Mouse (Mus musculus) left cerebral cortex, postnatal 4 days (tissue): Measurements from ENCODE around the gene Tceal7. TPM values are rescaled to one million over a fixed set of nuclear protein-coding genes. Genes with fewer than 3 reads are reported as not detected.
"Not testable (repeated sequence)": the region's sequence is repeated elsewhere in the genome, so short reads cannot be mapped to it uniquely, and the experiment has no call there.

Source experiments
- DNase-seq: peaks from one replicate; pipeline ENCODE4 v3.0.0-alpha.2; 2022
- intact Hi-C: fragments of 180-260 bp; cut with DNase I; formaldehyde crosslinking; loops from one replicate; pipeline ENCODE4 v1.15.1; 2025
- microRNA-seq: library from miRNA; unstranded; fragments of <30 nt; microRNA quantifications from one replicate; pipeline ENCODE4 v1.2.0, GENCODE M21; 2022
- total RNA-seq, 2 experiments: library from RNA; stranded (reverse); gene quantifications; 2 replicates each; pipeline ENCODE4 v1.2.3; 2021

The Tceal7 gene
- total RNA-seq, 2 experiments from 2014 or later, result 5.8 to 7.0 TPM

DNA sequence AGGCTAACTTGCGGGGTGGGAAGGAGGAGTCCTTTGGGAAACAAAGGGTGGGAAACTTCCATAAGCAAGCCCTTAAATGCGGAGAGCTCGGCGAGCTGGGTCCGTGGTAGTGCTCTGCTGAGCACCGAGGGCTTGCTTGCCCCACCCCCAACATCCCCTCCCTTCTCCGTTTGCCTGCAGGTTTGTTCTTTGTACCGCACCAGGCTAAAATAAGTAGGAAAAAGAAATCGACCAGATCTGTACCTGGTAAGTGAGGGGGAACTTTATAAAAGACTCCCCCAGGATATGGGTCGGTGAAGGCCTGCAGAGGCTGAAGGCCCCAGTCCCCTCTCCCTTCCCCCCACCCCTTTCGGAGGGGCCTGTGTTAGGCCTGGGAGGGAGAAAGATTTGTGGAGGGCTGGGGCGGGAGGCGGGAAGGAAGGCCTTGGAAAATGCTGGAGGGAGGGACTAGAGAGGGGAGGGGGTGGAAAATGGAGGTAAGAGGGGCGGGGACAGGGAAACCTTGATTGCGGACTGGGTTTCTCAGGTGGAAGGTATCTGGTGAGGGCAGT lies 31.0 kb downstream of the Tceal7 start:
- DNase-seq, result peak; percentile 37
- intact Hi-C loops, result no loop called here

DNA sequence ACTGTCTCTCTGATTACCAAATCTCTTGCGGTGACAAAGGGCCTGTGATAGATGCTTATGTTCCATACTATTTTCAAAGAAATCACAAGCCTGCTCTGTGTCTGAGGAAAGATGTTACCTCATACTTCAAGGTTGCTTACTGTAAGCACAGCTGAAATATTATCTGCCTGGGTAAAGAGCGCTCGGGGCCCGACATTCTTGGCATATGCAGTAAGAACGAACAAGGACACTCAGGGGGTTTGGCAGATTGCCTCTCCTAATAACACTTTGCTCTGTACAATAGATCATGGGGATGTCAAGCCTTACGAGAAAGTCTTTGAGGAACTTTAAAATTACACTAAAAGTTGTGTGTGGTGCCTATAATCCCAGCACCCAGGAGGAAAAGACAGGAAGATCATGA lies 34.2 kb downstream of the Tceal7 start:
- DNase-seq, result no peak
- intact Hi-C loops, result no loop called here

DNA sequence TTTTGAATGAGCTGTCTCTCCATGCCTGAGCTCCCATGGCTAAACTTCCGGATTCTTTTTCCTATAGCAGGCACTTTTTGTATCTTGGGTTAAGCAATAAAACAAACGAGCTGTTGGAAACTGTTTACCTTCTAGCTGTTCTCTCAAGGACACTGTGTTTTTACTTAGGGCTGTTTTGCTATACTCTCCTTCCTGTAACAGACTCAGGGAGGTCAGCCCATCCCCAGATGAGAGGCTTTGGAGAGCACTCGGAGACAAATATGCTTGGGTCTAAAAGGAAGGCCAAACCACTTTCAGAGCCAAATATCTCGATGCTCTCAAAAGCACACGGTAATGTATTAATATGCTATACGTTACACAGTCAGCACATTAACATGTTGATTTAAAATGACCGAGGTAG lies 35.1 kb downstream of the Tceal7 start:
- no peak for DNase-seq
- intact Hi-C loops, result no loop called here

DNA sequence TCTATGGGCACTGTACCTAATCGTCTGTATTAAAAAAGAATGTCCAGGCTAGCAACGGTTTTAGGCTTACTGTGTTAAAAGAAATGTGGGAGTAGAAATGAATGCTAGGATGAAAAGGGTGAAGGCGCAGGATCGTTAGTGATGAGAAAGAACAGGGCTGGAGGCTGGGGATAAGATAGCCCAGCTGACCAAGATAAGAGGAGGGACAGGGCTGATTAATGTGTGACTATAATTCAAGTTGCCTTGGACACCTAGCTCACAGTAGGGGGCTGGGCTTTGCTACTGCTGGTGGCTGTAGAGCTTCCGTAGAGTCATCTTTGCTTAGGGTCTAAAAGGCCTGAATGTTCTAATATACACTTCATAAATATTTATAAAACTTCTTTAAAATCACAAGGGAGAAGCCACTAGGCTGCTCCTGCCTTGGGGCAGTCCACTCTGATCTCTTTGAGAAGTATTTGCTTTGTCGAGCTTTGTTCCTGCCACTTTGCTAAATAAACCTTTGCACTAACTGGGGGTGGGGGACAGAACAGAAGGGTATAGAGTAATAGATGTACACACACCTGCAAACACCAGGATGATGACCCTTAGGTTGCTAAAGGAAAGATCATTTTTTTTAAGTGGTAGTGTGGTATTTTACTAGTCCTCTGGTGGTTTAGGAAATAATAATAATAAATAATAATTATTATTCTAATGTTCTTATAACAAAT lies 37.6 kb downstream of the Tceal7 start:
- intact Hi-C loops, result no loop called here
- no peak for DNase-seq

DNA sequence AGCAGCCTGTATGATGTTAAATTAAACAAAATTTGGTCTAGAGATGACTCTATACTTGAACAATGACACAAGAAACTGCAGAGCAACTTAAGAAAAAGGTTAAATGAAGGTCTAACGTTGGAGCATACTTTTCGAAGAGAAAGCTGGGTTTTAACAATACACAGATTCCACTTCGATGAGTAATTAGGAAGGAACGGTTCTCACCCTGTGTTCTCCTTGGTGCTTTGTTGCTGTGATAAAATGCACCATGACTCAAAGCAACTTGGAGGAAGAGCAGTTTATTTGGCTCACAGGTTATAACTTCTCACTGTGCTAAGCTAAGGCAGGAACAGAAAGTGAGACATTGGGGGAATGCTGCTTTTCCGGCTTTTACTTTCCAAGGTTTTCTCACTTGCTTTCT lies 53.1 kb downstream of the Tceal7 start:
- intact Hi-C loops, result no loop called here
- DNase-seq, result no peak

DNA sequence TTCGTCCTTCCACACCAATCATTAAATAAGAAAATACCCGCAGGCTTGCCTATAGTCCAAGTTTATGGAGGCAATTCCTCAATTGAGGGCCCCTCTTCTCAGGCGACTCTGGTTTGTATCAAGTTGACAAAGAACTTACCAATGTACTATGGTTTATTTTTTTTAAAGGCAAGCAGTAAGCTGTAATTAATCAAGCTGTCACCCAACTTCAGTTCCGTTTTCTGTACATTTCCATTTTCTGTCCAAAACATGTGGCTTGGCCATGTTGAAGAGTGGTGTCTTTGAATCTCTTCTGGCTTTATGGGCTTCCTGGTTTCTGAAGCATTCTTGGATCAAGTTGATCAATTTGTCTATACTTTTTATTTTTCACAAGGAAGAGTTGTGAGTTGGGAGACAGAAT lies 53.6 kb downstream of the Tceal7 start:
- DNase-seq, result no peak
- intact Hi-C loops, result no loop called here

DNA sequence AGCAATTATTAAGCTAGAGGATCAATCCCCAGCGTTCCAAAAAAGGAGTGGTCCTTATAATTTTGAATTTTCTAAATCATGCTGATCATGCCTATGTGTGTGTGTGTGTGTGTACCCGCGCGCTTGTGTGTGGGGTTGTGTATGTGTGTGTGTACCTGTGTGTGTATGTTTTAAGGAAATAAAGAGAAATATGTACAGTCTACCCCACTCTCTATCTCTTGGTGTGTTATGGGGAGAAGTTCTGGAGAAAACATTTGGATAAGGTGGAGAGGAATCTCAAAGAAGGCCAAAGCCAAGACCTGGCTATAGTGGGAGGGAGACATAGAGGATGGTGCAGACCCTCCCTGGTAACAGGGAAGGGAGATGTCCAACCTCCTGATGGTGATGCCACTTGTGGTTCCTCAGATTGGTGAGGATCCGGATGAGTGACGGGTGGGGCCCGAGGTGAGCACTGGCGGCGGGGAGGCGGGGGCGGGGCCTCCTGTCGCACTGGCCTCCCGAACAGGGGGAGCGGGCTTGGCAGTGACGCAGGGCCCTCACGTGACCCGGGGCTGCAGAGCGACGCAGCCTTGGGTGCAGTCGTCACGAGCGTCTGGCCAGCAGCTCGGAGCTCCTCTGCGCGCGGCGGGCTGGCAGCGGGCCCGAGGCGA lies 55.3 kb downstream of the Tceal7 start, which contains the start of gene Bex3:
Bex3 (plus strand) TSS at position 511 of the 650 bp plus-strand sequence.
- peak; percentile 71 for DNase-seq
- intact Hi-C loops, result not testable (repeated sequence)

DNA sequence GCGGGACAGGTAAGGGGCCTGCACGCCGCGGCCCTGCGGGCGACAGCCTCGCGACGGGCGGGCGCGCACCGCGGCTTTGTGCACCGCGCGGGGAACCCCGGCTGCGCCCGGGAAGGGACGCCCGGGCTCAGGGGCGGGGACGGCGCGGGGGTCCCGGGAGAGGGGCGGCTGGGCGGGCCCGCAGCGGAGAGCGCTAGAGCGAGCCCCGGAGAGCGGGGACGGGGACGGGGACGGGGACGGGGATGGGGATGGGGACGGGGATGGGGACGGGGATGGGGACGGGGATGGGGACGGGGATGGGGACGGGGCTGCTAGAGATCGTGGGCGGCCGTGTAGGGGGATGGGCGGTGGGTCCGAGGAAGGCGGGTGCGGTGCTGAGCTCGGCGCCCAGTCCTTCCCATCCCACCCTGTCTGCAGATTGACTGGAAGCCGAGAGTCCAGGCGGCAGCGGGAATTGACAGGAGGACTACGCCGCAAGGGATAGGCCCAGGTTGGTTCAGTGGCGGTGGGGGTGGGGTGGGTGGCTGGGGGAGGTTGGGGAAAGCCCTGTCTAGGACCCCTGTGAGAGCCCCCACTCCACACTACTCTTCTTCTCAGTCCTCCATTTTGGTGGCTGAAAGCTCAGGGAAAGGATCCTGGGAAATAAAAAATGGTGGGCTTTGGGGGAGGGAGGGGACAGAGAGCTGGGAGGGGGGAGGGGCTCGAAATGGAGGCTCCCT lies 56.0 kb downstream of the Tceal7 start:
- DNase-seq, result peak; percentile 16

DNA sequence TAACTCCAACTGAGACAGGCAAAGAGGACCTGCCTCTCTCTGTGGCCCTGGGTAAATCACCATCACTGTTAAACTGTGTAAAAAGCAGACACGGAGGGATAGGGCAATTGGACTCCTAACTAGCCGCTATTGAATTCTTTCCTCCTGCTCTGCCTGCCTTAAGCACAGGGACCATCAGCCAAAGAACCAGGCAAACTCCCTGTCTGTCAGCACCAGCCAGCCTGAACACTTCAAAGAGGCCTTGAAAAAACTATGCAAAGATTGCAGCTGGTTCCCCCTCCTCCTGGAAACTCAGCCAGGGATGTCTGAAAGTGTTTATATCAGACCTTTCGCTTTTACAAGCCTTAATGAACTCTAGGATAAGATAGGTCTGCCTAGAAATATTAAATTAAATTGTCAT lies 60.0 kb downstream of the Tceal7 start:
- DNase-seq, result no peak
- intact Hi-C loops, result no loop called here

More for the DNA sequence above, 56.0 kb downstream of the Tceal7 start:
- intact Hi-C loops, result not testable (repeated sequence)

DNA sequence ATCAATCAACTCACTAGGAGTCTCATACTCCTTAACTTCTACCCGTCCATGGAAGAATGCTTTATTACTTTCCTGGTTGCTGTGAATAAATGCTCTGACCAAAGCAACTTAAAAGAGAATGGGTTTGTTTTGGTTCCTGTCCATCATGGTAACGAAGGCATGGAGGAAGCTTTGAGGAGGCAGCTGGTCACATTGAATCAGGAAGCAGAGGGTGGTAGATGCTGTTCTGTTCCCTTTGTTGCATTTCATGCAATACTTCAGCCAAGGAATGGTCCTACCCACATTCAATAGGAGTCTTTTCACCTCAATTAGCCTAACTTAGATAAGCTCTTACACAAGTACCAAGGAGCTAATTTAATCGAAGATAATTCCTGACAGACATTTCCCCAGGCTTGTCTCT lies 60.8 kb downstream of the Tceal7 start:
- DNase-seq, result no peak
- intact Hi-C loops, result no loop called here

Small RNAs within 50 kb of the gene (microRNA-seq; reads per million reads assigned to microRNA genes)
- not detected for gene Mir6383

Other genes with a start within 250 kb of the Tceal7 start
- gene Arxes2, start 221.0 kb upstream of the Tceal7 start, total RNA-seq, result 100 to 1,000 TPM in 1 of 2 experiments, 10 to 100 TPM in 1; 84.8 to 108 TPM
- gene Arxes1, start 181.4 kb upstream of the Tceal7 start, total RNA-seq, result 10 to 100 TPM; 85.5 to 86.7 TPM
- gene Bex2, start 146.5 kb upstream of the Tceal7 start, total RNA-seq, result 100 to 1,000 TPM; 345 to 394 TPM
- under 1 TPM in 1 of 2 experiments, not detected in 1; 0.12 TPM for gene Nxf3, start 129.5 kb upstream of the Tceal7 start, total RNA-seq
- 10 to 100 TPM; 92.2 to 92.6 TPM for gene Bex4, start 75.8 kb upstream of the Tceal7 start, total RNA-seq
- 10 to 100 TPM; 41.2 to 52.0 TPM for gene Tceal8, start 42.4 kb upstream of the Tceal7 start, total RNA-seq
- 10 to 100 TPM; 59.5 to 65.6 TPM for gene Tceal5, start 10.9 kb upstream of the Tceal7 start, total RNA-seq
- gene Bex1, start 734 bp downstream of the Tceal7 start, total RNA-seq, result 100 to 1,000 TPM; 195 to 200 TPM
- gene Tceal9, start 30.3 kb downstream of the Tceal7 start, total RNA-seq, result 100 to 1,000 TPM; 129 to 130 TPM
- gene Bex3, start 55.5 kb downstream of the Tceal7 start, total RNA-seq, result 100 to 1,000 TPM; 315 to 358 TPM